Mouse (Mus musculus): ENCODE results near the gene Tmco3. TPM values are rescaled to one million over a fixed set of nuclear protein-coding genes. Genes with fewer than 3 reads are reported as not detected.
A peak's percentile ranks its signal among the peaks of the same experiment; 100 is the strongest.

The Tmco3 gene
- polyA plus RNA-seq (2016; fragmentation: Nextera tagmentation; extraction: Ambion mirVana), result 10.1 and 10.6 TPM in 2 replicates

DNA sequence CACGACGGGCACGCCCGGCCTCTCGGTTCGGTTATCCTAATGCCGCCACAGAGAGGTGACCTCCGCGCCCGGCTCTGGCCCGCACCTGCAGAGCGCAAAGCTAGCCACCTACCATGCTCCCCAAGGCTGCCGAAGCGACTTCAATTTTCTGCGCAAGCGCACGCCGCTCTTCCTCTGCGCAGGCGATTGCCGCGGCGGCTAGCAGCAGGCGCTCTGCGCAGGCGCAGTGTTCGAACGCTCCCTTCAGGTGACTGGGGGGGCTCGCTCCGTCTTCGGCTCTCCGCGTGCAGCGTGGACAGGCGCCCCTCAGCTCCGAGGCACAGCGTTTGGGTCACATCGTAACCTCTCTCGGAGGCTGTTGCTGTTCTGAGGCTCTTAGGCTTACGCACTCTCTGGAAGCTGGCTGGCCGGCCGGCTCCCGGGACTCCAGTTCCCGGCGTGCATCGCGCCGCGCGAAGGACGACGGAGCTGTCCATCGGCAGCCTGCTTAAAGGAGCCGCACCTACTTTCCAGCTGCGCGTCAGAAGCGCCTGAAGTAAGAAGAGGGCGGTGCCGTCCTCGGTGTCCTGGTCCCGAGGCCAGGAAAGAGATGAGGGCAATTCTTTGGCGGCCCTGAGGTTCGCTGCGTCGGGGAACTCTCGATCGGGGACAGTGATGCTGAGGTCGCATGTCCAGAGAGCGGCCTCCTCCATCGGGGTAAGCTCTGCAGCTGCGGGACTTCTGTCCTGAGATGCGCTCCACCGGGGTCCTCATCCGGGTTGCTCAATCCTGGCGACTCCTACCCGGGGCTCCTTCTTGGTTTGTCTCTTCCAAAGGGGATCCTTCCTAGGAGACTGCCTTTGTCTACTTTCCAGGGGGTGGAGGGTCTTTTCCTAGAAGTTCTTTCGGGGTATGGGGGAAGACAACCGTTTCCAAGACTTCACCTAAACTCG lies at the start of gene Tmco3, which contains the start of gene Dcun1d2:
Tmco3 (plus strand) TSS at position 499 of the 932 bp plus-strand sequence.
Dcun1d2 (minus strand) TSS at position 440 of the 932 bp plus-strand sequence.
- no peaks in the 10 kb centered on the region for H3K27me3 ChIP-seq (replicated peaks)
- H3K4me3 ChIP-seq, result peak within 1 kb of the TSS; percentile 71
- peaks cover 15% of the 10 kb centered on the region; the same call in 1 of the 2 replicates for H3K36me3 ChIP-seq
- H3K27ac ChIP-seq, result peak within 1 kb of the TSS; percentile 100
- under 1% methylated on average over 79 of the region's 79 CpGs for WGBS (ENCODE audit: insufficient replicate concordance)
- H3K9ac ChIP-seq, result peak within 1 kb of the TSS; percentile 87
- peaks cover 35% of the 10 kb centered on the region for H3K4me1 ChIP-seq
- peak within 1 kb of the TSS; percentile 99 for H3K4me2 ChIP-seq
- H3K9me3 ChIP-seq (replicated peaks), result 0 out of 2 replicates have a peak, but pooled peaks cover 4% of the 10 kb centered on the region
- ATAC-seq, result peak; percentile 90

DNA sequence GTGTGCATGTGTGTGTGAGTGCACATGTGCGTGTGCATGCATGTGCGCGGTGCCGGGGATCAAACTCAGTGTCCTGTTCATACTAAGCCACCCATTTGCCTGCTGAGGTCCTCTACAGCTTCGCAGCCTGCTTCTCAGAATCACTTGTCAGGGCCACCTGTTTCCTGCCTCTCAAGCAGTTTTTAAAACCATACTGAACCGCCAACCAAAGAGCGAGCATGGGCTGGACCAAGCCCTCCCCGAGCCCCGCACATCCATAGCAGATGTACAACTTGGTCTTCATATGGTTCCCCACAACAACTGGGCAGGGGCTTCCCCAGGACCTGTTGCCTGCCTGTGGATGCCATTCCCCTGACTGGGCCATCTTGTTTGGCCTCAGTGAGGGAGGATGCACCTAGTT lies 47.9 kb upstream of the Tmco3 start:
- H3K4me2 ChIP-seq, result no peak overlapping the region
- H3K9ac ChIP-seq, result no peak overlapping the region
- no peak overlapping the region for H3K4me3 ChIP-seq
- no peaks in the 10 kb centered on the region for H3K9me3 ChIP-seq (replicated peaks)
- peaks cover 25% of the 10 kb centered on the region; the same call in 1 of the 2 replicates for H3K27me3 ChIP-seq (replicated peaks)
- no peak overlapping the region for H3K27ac ChIP-seq
- H3K4me1 ChIP-seq, result no peaks in the 10 kb centered on the region
- ATAC-seq, result no peak
- no peaks in the 10 kb centered on the region for H3K36me3 ChIP-seq
- 75% methylated on average over 9 of the region's 9 CpGs for WGBS (ENCODE audit: insufficient replicate concordance)

GRCm38 (mm10) chr8:13240691-13241090 lies 47.3 kb upstream of the Tmco3 start:
- Histone ChIP-seq H3K4me3 (no peak overlapping the region), H3K9me3 (replicated peaks) (no peaks in the 10 kb centered on the region), H3K9ac (no peak overlapping the region), H3K36me3 (no peaks in the 10 kb centered on the region), H3K4me2 (no peak overlapping the region), H3K27ac (no peak overlapping the region), H3K4me1 (no peaks in the 10 kb centered on the region), H3K27me3 (replicated peaks) (peaks cover 20% of the 10 kb centered on the region; the same call in 1 of the 2 replicates)
- 64% methylated on average over 7 of the region's 7 CpGs for WGBS (ENCODE audit: insufficient replicate concordance)
- no peak for ATAC-seq

- H3K27ac ChIP-seq, result no peak overlapping the region
- WGBS (ENCODE audit: insufficient replicate concordance), result 65% methylated on average over 10 of the region's 10 CpGs
- peaks cover 18% of the 10 kb centered on the region; the same call in 1 of the 2 replicates for H3K27me3 ChIP-seq (replicated peaks)
Observed at GRCm38 (mm10) chr8:13242985-13243870, 44.8 kb upstream of the Tmco3 start.

GRCm38 (mm10) chr8:13244343-13244880 lies 43.6 kb upstream of the Tmco3 start:
- Histone ChIP-seq H3K36me3 (no peaks in the 10 kb centered on the region), H3K4me1 (no peaks in the 10 kb centered on the region), H3K9me3 (replicated peaks) (no peaks in the 10 kb centered on the region), H3K9ac (no peak overlapping the region), H3K4me2 (no peak overlapping the region), H3K27me3 (replicated peaks) (peaks cover 18% of the 10 kb centered on the region; the same call in 1 of the 2 replicates), H3K27ac (no peak overlapping the region), H3K4me3 (no peak overlapping the region)
- 70% methylated on average over 11 of the region's 11 CpGs for WGBS (ENCODE audit: insufficient replicate concordance)
- no peak for ATAC-seq

More at GRCm38 (mm10) chr8:13242985-13243870, 44.8 kb upstream of the Tmco3 start:
- Histone ChIP-seq H3K4me2 (no peak overlapping the region), H3K9ac (no peak overlapping the region), H3K9me3 (replicated peaks) (no peaks in the 10 kb centered on the region), H3K4me1 (no peaks in the 10 kb centered on the region), H3K36me3 (no peaks in the 10 kb centered on the region), H3K4me3 (no peak overlapping the region)
- no peak for ATAC-seq

GRCm38 (mm10) chr8:13252837-13253236 lies 35.2 kb upstream of the Tmco3 start:
- Histone ChIP-seq H3K9me3 (replicated peaks) (no peaks in the 10 kb centered on the region), H3K4me2 (no peak overlapping the region), H3K4me3 (no peak overlapping the region), H3K27ac (no peak overlapping the region), H3K9ac (no peak overlapping the region), H3K27me3 (replicated peaks) (no peaks in the 10 kb centered on the region; the same call in 1 of the 2 replicates), H3K4me1 (no peaks in the 10 kb centered on the region), H3K36me3 (peaks cover 24% of the 10 kb centered on the region)
- ATAC-seq, result no peak
- WGBS (ENCODE audit: insufficient replicate concordance), result 73% methylated on average over 13 of the region's 13 CpGs

- Histone ChIP-seq H3K9ac (no peak overlapping the region), H3K4me3 (no peak overlapping the region), H3K27me3 (replicated peaks) (no peaks in the 10 kb centered on the region), H3K36me3 (peaks cover 29% of the 10 kb centered on the region), H3K9me3 (replicated peaks) (no peaks in the 10 kb centered on the region), H3K4me1 (no peaks in the 10 kb centered on the region), H3K4me2 (no peak overlapping the region), H3K27ac (no peak overlapping the region)
- no peak for ATAC-seq
- WGBS (ENCODE audit: insufficient replicate concordance), result 69% methylated on average over 5 of the region's 5 CpGs
Observed at GRCm38 (mm10) chr8:13253413-13253812, 34.6 kb upstream of the Tmco3 start.

GRCm38 (mm10) chr8:13254019-13254418 lies 34.0 kb upstream of the Tmco3 start, which contains the start of gene Adprhl1:
TSS of gene Adprhl1 (minus strand) at chr8:13254162.
- no peak within 1 kb of the TSS for H3K4me2 ChIP-seq
- H3K36me3 ChIP-seq, result peaks cover 30% of the 10 kb centered on the region
- peak; percentile 69 for ATAC-seq
- H3K4me1 ChIP-seq, result no peaks in the 10 kb centered on the region
- H3K9me3 ChIP-seq (replicated peaks), result no peaks in the 10 kb centered on the region
- WGBS (ENCODE audit: insufficient replicate concordance), result 28% methylated on average over 8 of the region's 8 CpGs
- no peak within 1 kb of the TSS for H3K4me3 ChIP-seq
- H3K27ac ChIP-seq, result no peak within 1 kb of the TSS
- H3K27me3 ChIP-seq (replicated peaks), result no peaks in the 10 kb centered on the region
- H3K9ac ChIP-seq, result no peak within 1 kb of the TSS

GRCm38 (mm10) chr8:13263376-13263775 lies 24.6 kb upstream of the Tmco3 start:
- Histone ChIP-seq H3K27ac (no peak overlapping the region), H3K4me1 (peaks cover 12% of the 10 kb centered on the region; the same call in 1 of the 2 replicates), H3K4me2 (no peak overlapping the region), H3K36me3 (peaks cover 24% of the 10 kb centered on the region), H3K27me3 (replicated peaks) (no peaks in the 10 kb centered on the region), H3K9me3 (replicated peaks) (no peaks in the 10 kb centered on the region), H3K4me3 (no peak overlapping the region), H3K9ac (no peak overlapping the region)
- 22% methylated on average over 3 of the region's 3 CpGs for WGBS (ENCODE audit: insufficient replicate concordance)
- no peak for ATAC-seq

DNA sequence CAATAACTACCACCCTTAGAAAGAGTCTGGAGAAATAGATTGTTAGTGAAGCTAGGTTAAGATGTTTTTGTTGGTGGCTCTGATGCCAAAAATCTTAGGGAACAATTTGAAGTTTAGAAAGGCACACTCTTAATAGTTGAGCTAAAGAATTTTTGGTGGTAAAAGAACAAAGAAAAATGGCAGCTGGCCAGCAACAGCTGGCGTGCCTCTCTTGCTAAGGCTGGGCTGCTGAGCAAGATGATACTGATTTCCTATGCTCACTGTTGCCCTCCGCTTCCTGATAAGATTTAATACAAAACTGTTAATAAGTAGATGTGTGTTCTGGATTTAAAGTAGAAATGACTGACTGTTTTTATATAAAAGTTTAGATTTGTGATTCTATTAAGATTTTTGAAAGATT lies 20.4 kb upstream of the Tmco3 start:
- Histone ChIP-seq H3K36me3 (peaks cover 45% of the 10 kb centered on the region), H3K9ac (no peak overlapping the region), H3K4me3 (no peak overlapping the region), H3K9me3 (replicated peaks) (no peaks in the 10 kb centered on the region), H3K27me3 (replicated peaks) (no peaks in the 10 kb centered on the region), H3K4me2 (no peak overlapping the region), H3K4me1 (peaks cover 12% of the 10 kb centered on the region; the same call in 1 of the 2 replicates), H3K27ac (no peak overlapping the region)
- ATAC-seq, result no peak
- 79% methylated on average over 2 of the region's 2 CpGs for WGBS (ENCODE audit: insufficient replicate concordance)

DNA sequence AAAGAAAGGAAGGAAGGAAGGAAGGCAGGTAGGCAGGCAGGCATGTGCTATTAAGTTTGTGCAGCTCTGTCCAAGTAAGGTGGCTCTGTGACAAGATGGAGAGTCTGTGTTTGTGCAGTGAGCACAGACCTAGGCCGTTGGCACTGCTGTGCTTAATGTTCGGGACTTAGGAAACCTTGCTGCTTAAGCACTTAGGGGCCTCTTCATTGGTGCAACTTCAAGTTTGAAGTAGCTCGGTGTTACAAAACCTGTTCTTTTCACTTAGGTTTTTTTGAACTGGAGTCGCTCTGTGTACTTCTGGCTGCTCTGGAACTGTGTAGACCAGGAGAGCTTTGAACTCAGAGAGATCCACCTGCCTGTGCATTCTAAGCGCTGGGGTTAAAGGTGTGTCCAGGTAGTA lies 15.2 kb upstream of the Tmco3 start:
- H3K27me3 ChIP-seq (replicated peaks), result no peaks in the 10 kb centered on the region
- no peak overlapping the region for H3K27ac ChIP-seq
- WGBS (ENCODE audit: insufficient replicate concordance), result 76% methylated on average over 5 of the region's 5 CpGs
- peaks cover 57% of the 10 kb centered on the region for H3K36me3 ChIP-seq
- no peak overlapping the region for H3K4me3 ChIP-seq
- no peak for ATAC-seq
- H3K4me2 ChIP-seq, result no peak overlapping the region
- no peaks in the 10 kb centered on the region for H3K4me1 ChIP-seq
- no peaks in the 10 kb centered on the region for H3K9me3 ChIP-seq (replicated peaks)
- H3K9ac ChIP-seq, result no peak overlapping the region

All from liver, embryonic 12.5 days (tissue).